Mouse (Mus musculus) liver, adult 2 months (tissue): ENCODE results near the gene Sh3bp2. TPM values are rescaled to one million over a fixed set of nuclear protein-coding genes. Genes with fewer than 3 reads are reported as not detected.
"Not testable (repeated sequence)": the region's sequence is repeated elsewhere in the genome, so short reads cannot be mapped to it uniquely, and the experiment has no call there.

Source experiments
- DNase-seq: peaks from one replicate; pipeline ENCODE4 v3.0.0-alpha.2; 2011; ENCODE audit warnings: low read depth, low spot score; ENCODE audit errors: extremely low read depth
- H3K27ac ChIP-seq: fragments of 200-500 bp; replicated peaks from 2 replicates; pipeline ENCODE4 v1.5.1; 2012; ENCODE audit warnings: low read depth, mild to moderate bottlenecking, control low read depth, inconsistent platforms, low read length; ENCODE audit not compliant: insufficient read depth
- H3K27me3 ChIP-seq: fragments of 200-500 bp; 2 replicates; pipeline ENCODE4 v1.6.1; 2012; ENCODE audit warnings: mild to moderate bottlenecking, moderate library complexity, low read length, inconsistent platforms; ENCODE audit not compliant: control insufficient read depth, insufficient read depth
- H3K36me3 ChIP-seq: fragments of 200-500 bp; 2 replicates; pipeline ENCODE4 v1.6.1; 2012; ENCODE audit warnings: low read length, inconsistent platforms; ENCODE audit not compliant: control insufficient read depth, insufficient read depth
- H3K4me1 ChIP-seq: fragments of 200-500 bp; 2 replicates; pipeline ENCODE4 v1.6.1; 2011; ENCODE audit warnings: low read length; ENCODE audit not compliant: control insufficient read depth, insufficient read depth
- H3K4me3 ChIP-seq: fragments of 200-500 bp; 2 replicates; pipeline ENCODE4 v1.5.1; 2011; ENCODE audit warnings: low read depth, mild to moderate bottlenecking, control low read depth, low read length, moderate library complexity; ENCODE audit not compliant: insufficient read depth
- H3K79me2 ChIP-seq: fragments of 200-500 bp; 2 replicates; pipeline ENCODE4 v1.6.1; 2012; ENCODE audit warnings: inconsistent platforms, mild to moderate bottlenecking, low read length, moderate library complexity; ENCODE audit not compliant: control insufficient read depth, insufficient read depth
- H3K9ac ChIP-seq: fragments of 200-500 bp; 2 replicates; pipeline ENCODE4 v1.6.1; 2012; ENCODE audit warnings: low read depth, mild to moderate bottlenecking, control low read depth, inconsistent platforms, low read length
- CTCF ChIP-seq: fragments of 200-500 bp; IDR thresholded peaks from 2 replicates; pipeline ENCODE4 v1.5.1; 2011; ENCODE audit warnings: low read depth, low read length, control low read depth
- POLR2A ChIP-seq: fragments of 200-500 bp; IDR thresholded peaks from 2 replicates; pipeline ENCODE4 v1.6.1; 2011; ENCODE audit warnings: low read length, control low read depth; ENCODE audit not compliant: insufficient read depth; ENCODE audit errors: extremely low read depth
- WGBS: fragments of 180-500 bp; shearing (Covaris S2); methylation state at CpG from one replicate; pipeline ENCODE4 v1.1.7; 2018; 5-methylcytosine and 5-hydroxymethylcytosine counted together
- polyA plus RNA-seq: library from polyadenylated mRNA; depleted of rRNA; stranded (reverse); fragments of >200 nt; gene quantifications from 2 replicates; pipeline ENCODE4 v1.2.3, GENCODE M21; 2012
- total RNA-seq: library from RNA; depleted of rRNA; stranded (reverse); fragments of >200 nt; gene quantifications from 2 replicates; pipeline ENCODE4 v1.2.3, GENCODE M21; 2014

The Sh3bp2 gene
- total and polyA plus RNA-seq, 2 experiments = 11.9 to 20.5 TPM

- DNase-seq = no peak
- no peaks in the 10 kb centered on the region for H3K79me2 ChIP-seq
- H3K36me3 ChIP-seq = peaks cover 19% of the 10 kb centered on the region
- WGBS = 82% methylated on average over 4 of the region's 4 CpGs
- no peak overlapping the region for H3K4me3 ChIP-seq
- H3K27ac ChIP-seq = no peak overlapping the region
- no peak for TF ChIP-seq POLR2A
- TF ChIP-seq CTCF = no peak
- no peak overlapping the region for H3K9ac ChIP-seq
- H3K4me1 ChIP-seq = no peaks in the 10 kb centered on the region
- no peaks in the 10 kb centered on the region for H3K27me3 ChIP-seq
Observed at GRCm38 (mm10) chr5:34564291-34564690, 38.7 kb downstream of the Sh3bp2 start.

GRCm38 (mm10) chr5:34565545-34566283, 40.1 kb downstream of the Sh3bp2 start:
- 28% methylated on average over 7 of the region's 7 CpGs for WGBS
- Histone ChIP-seq H3K9ac (no peak overlapping the region), H3K4me3 (no peak overlapping the region), H3K4me1 (no peaks in the 10 kb centered on the region), H3K27me3 (no peaks in the 10 kb centered on the region), H3K79me2 (no peaks in the 10 kb centered on the region), H3K36me3 (peaks cover 9% of the 10 kb centered on the region), H3K27ac (no peak overlapping the region)
- no peak for TF ChIP-seq POLR2A
- peak; percentile 70 for DNase-seq

- WGBS = 93% methylated on average over 3 of the region's 3 CpGs
- Histone ChIP-seq H3K4me3 (no peak overlapping the region), H3K9ac (no peak overlapping the region), H3K79me2 (peaks cover 5% of the 10 kb centered on the region; the same call in 1 of the 2 replicates), H3K27me3 (no peaks in the 10 kb centered on the region), H3K36me3 (no peaks in the 10 kb centered on the region), H3K4me1 (peaks cover 8% of the 10 kb centered on the region), H3K27ac (no peak overlapping the region)
- no peak for DNase-seq
- TF ChIP-seq POLR2A (no peak), CTCF (no peak)
Observed at GRCm38 (mm10) chr5:34571551-34571950, 45.9 kb downstream of the Sh3bp2 start.

- not testable (repeated sequence) for H3K4me3 ChIP-seq, H3K9ac ChIP-seq, H3K27me3 ChIP-seq, H3K36me3 ChIP-seq
- WGBS = 46% methylated on average over 4 of the region's 4 CpGs
- Histone ChIP-seq H3K27ac (peak overlapping the region; percentile 87), H3K79me2 (peaks cover 13% of the 10 kb centered on the region; the same call in 1 of the 2 replicates), H3K4me1 (peaks cover 11% of the 10 kb centered on the region)
- peak; percentile 34 for DNase-seq
Observed at GRCm38 (mm10) chr5:34572568-34572967, 46.9 kb downstream of the Sh3bp2 start.

GRCm38 (mm10) chr5:34573268-34574221, 47.9 kb downstream of the Sh3bp2 start, which contains the start of gene Add1:
Gene Add1, plus strand, starts transcription at chr5:34573664.
- Histone ChIP-seq H3K27me3 (no peaks in the 10 kb centered on the region), H3K27ac (peak within 1 kb of the TSS; percentile 87), H3K4me1 (peaks cover 11% of the 10 kb centered on the region), H3K36me3 (no peaks in the 10 kb centered on the region), H3K9ac (peak within 1 kb of the TSS; percentile 90), H3K4me3 (peak within 1 kb of the TSS; percentile 93), H3K79me2 (peaks cover 15% of the 10 kb centered on the region; the same call in 1 of the 2 replicates)
- TF ChIP-seq CTCF (0 out of 2 replicates have a peak, but pooled peaks have one; percentile 8), POLR2A (peak; percentile 89)
- DNase-seq = peak; percentile 89
- under 1% methylated on average over 79 of the region's 84 CpGs for WGBS

- peaks cover 18% of the 10 kb centered on the region; the same call in 1 of the 2 replicates for H3K79me2 ChIP-seq
- peaks cover 11% of the 10 kb centered on the region for H3K4me1 ChIP-seq
- TF ChIP-seq CTCF (no peak), POLR2A (no peak)
- H3K4me3 ChIP-seq = peak overlapping the region; percentile 93; the same call in 1 of the 2 replicates
- no peak for DNase-seq
- H3K27me3 ChIP-seq = no peaks in the 10 kb centered on the region
- no peak overlapping the region for H3K27ac ChIP-seq
- no peaks in the 10 kb centered on the region for H3K36me3 ChIP-seq
- no peak overlapping the region for H3K9ac ChIP-seq
- WGBS = 27% methylated on average over 10 of the region's 10 CpGs
Observed at GRCm38 (mm10) chr5:34574721-34575120, 49.1 kb downstream of the Sh3bp2 start.
